ENCODE assay signal across 24 mouse cellular contexts in the genomic region with DNA sequence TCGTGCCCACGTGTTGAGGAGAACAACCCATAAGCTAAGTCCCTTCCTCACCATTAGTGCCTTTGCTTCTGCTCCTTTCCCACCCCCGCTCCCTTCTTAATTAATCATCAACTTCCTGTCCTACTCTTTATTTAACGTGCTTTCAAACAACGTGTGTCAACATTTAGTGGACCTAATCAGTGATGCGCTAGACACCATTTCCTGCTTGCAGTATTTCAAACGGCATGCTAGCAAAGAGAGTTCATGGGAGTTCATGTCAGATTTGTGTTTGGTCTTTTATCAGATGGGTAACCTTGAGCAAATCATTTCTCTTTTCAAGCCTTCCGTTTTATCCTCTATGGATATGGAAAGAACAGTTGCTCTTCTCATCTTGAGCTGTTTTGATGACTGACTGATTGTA.
DNase-seq lines count a peak whose midpoint lies in the region; ATAC-seq and TF ChIP-seq lines count a peak whose summit lies in the region.
"Had no signal": no experiment of that assay in that cellular context is flagged by ENCODE, and none has a peak within 500 bp of the region (broad histone marks: within the 10 kb centered on the region; RNA-seq: fewer than 3 reads in every experiment).

No protein-coding gene starts in this region.

- H3K36me3 ChIP-seq in liver, embryonic 11.5 days (ENCODE audit: control insufficient read depth, insufficient read depth, low read length), result peaks cover 2% of the 10 kb centered on the region; the same call in 1 of the 2 replicates
- H3K36me3 ChIP-seq in embryonic facial prominence, embryonic 10.5 days (replicated peaks), result peaks cover 25% of the 10 kb centered on the region
- H3K36me3 ChIP-seq in liver, embryonic 12.5 days, result 0 out of 2 replicates have a peak, but pooled peaks cover 11% of the 10 kb centered on the region
- H3K36me3 ChIP-seq in stomach, postnatal 0 days (ENCODE audit: control insufficient read depth, insufficient read depth, low read length), result no peaks in the 10 kb centered on the region
- H3K36me3 ChIP-seq in forebrain, embryonic 13.5 days (ENCODE audit: poor library complexity, severe bottlenecking), result peaks cover 27% of the 10 kb centered on the region
- H3K36me3 ChIP-seq: lung, embryonic 15.5 days; midbrain, embryonic 15.5 days had no signal

- no peak overlapping the region for H3K4me3 ChIP-seq in liver, embryonic 11.5 days (ENCODE audit: low read depth, low read length)
- no peak overlapping the region for H3K4me3 ChIP-seq in embryonic facial prominence, embryonic 10.5 days
- H3K4me3 ChIP-seq in liver, embryonic 12.5 days, result no peak overlapping the region
- no peak overlapping the region for H3K4me3 ChIP-seq in stomach, postnatal 0 days (ENCODE audit: low read depth, low read length)
- H3K4me3 ChIP-seq in forebrain, embryonic 13.5 days, result no peak overlapping the region
- H3K4me3 ChIP-seq: hindbrain, embryonic 12.5 days; layer of hippocampus, adult 2 months; lung, embryonic 15.5 days; midbrain, embryonic 15.5 days; myocyte had no signal

- H3K9me3 ChIP-seq in liver, embryonic 11.5 days (ENCODE audit: control insufficient read depth, low read length), result no peaks in the 10 kb centered on the region
- no peaks in the 10 kb centered on the region for H3K9me3 ChIP-seq in embryonic facial prominence, embryonic 10.5 days
- no peaks in the 10 kb centered on the region for H3K9me3 ChIP-seq in liver, embryonic 12.5 days (replicated peaks)
- H3K9me3 ChIP-seq in stomach, postnatal 0 days (ENCODE audit: control insufficient read depth, low read length), result no peaks in the 10 kb centered on the region
- no peaks in the 10 kb centered on the region for H3K9me3 ChIP-seq in forebrain, embryonic 13.5 days (replicated peaks)
- H3K9me3 ChIP-seq: hindbrain, embryonic 12.5 days; lung, embryonic 15.5 days; midbrain, embryonic 15.5 days had no signal

- H3K9ac ChIP-seq in liver, embryonic 11.5 days (ENCODE audit: low read depth, low read length), result no peak overlapping the region
- H3K9ac ChIP-seq in liver, embryonic 12.5 days, result no peak overlapping the region
- no peak overlapping the region for H3K9ac ChIP-seq in stomach, postnatal 0 days (ENCODE audit: low read length)
- no peak overlapping the region for H3K9ac ChIP-seq in forebrain, embryonic 13.5 days
- H3K9ac ChIP-seq: hindbrain, embryonic 12.5 days; lung, embryonic 15.5 days; midbrain, embryonic 15.5 days had no signal

- TF ChIP-seq CTCF in stomach, postnatal 0 days (IDR thresholded peaks at IDR 0.05; ENCODE audit: low read depth), result no peak

- ATAC-seq in liver, embryonic 11.5 days (replicated peaks; ENCODE audit: low FRiP score), result no peak
- ATAC-seq in liver, embryonic 12.5 days, result no peak; the same call in 1 of the 2 replicates
- peak; percentile 27; the same call in 1 of the 2 replicates for ATAC-seq in stomach, postnatal 0 days (ENCODE audit: low FRiP score, low TSS enrichment)
- no peak for ATAC-seq in forebrain, embryonic 13.5 days
- ATAC-seq: activated CD4-positive, CD25-positive, alpha-beta regulatory T cell, adult 4 months; CD4-positive, CD25-positive, alpha-beta regulatory T cell, adult 4 months; forebrain, embryonic 16.5 days; inflammation-experienced regulatory T-cells, adult 6 months; midbrain, embryonic 15.5 days; Patski had no signal

- DNase-seq in liver, embryonic 11.5 days (ENCODE audit: low spot score), result no peak
- DNase-seq in liver, result no peak
- DNase-seq in embryonic facial prominence, embryonic 10.5 days (ENCODE audit: low spot score), result no peak
- peak; percentile 24 for DNase-seq in stomach, postnatal 0 days (ENCODE audit: low spot score)
- no peak for DNase-seq in right cerebral cortex, adult 18-20 months
- DNase-seq: adrenal gland, postnatal 10 days; cerebellum, adult 9-11 months; left cerebral cortex, postnatal 4 days; right cerebral cortex, postnatal 14 days; spleen, adult 18-20 months; thymus, adult 18-20 months had no signal

- H3K4me1 ChIP-seq in liver, embryonic 11.5 days (replicated peaks; ENCODE audit: control insufficient read depth, insufficient read depth, low read length), result peaks cover 12% of the 10 kb centered on the region; the same call in 1 of the 2 replicates
- peaks cover 43% of the 10 kb centered on the region for H3K4me1 ChIP-seq in embryonic facial prominence, embryonic 10.5 days
- H3K4me1 ChIP-seq in liver, embryonic 12.5 days, result peaks cover 32% of the 10 kb centered on the region
- H3K4me1 ChIP-seq in stomach, postnatal 0 days (replicated peaks; ENCODE audit: control insufficient read depth, insufficient read depth), result no peaks in the 10 kb centered on the region
- peaks cover 24% of the 10 kb centered on the region; the same call in 1 of the 2 replicates for H3K4me1 ChIP-seq in forebrain, embryonic 13.5 days

- 33% methylated on average over 8 of the region's 8 CpGs for WGBS in liver, embryonic 11.5 days
- 52% methylated on average over 8 of the region's 8 CpGs for WGBS in embryonic facial prominence, embryonic 10.5 days
- WGBS in liver, embryonic 12.5 days (ENCODE audit: insufficient replicate concordance), result 29% methylated on average over 8 of the region's 8 CpGs
- 21% methylated on average over 8 of the region's 8 CpGs for WGBS in stomach, postnatal 0 days
- 63% methylated on average over 8 of the region's 8 CpGs for WGBS in forebrain, embryonic 13.5 days

- peak overlapping the region; percentile 3; the same call in 1 of the 2 replicates for H3K4me2 ChIP-seq in liver, embryonic 11.5 days
- no peak overlapping the region for H3K4me2 ChIP-seq in liver, embryonic 12.5 days
- no peak overlapping the region for H3K4me2 ChIP-seq in stomach, postnatal 0 days (replicated peaks; ENCODE audit: low read depth)
- no peak overlapping the region for H3K4me2 ChIP-seq in forebrain, embryonic 13.5 days
- H3K4me2 ChIP-seq: heart, embryonic 11.5 days; hindbrain, embryonic 12.5 days; lung, embryonic 15.5 days; midbrain, embryonic 15.5 days had no signal

- H3K27me3 ChIP-seq in liver, embryonic 11.5 days (replicated peaks; ENCODE audit: control insufficient read depth, insufficient read depth, low read length), result no peaks in the 10 kb centered on the region
- no peaks in the 10 kb centered on the region for H3K27me3 ChIP-seq in embryonic facial prominence, embryonic 10.5 days (replicated peaks; ENCODE audit: low read depth, poor library complexity, severe bottlenecking)
- no peaks in the 10 kb centered on the region for H3K27me3 ChIP-seq in liver, embryonic 12.5 days (replicated peaks)
- no peaks in the 10 kb centered on the region for H3K27me3 ChIP-seq in stomach, postnatal 0 days (ENCODE audit: control insufficient read depth, insufficient read depth, low read length)
- no peaks in the 10 kb centered on the region for H3K27me3 ChIP-seq in forebrain, embryonic 13.5 days
- H3K27me3 ChIP-seq: hindbrain, embryonic 12.5 days; lung, embryonic 15.5 days; midbrain, embryonic 15.5 days; Patski had no signal

- no peak for TF ChIP-seq EP300 in stomach, postnatal 0 days (optimal IDR thresholded peaks at IDR 0.05)

- peak overlapping the region; percentile 43; the same call in 1 of the 2 replicates for H3K27ac ChIP-seq in liver, embryonic 11.5 days (ENCODE audit: low read depth, low read length)
- 0 out of 2 replicates have a peak overlapping the region, but pooled peaks have one; percentile 44 for H3K27ac ChIP-seq in embryonic facial prominence, embryonic 10.5 days (replicated peaks)
- H3K27ac ChIP-seq in liver, embryonic 12.5 days, result 0 out of 2 replicates have a peak overlapping the region, but pooled peaks have one; percentile 45
- H3K27ac ChIP-seq in stomach, postnatal 0 days (replicated peaks), result no peak overlapping the region
- no peak overlapping the region for H3K27ac ChIP-seq in forebrain, embryonic 13.5 days
- H3K27ac ChIP-seq: hindbrain, embryonic 12.5 days; layer of hippocampus, adult 2 months; midbrain, embryonic 15.5 days had no signal

Comparison
In these comparisons a context has a peak if more than half of its experiments do, and no peak if none do; other contexts are left out.
1. H3K27ac ChIP-seq: peak in liver, embryonic 11.5 days (single experiment), embryonic facial prominence, embryonic 10.5 days (single experiment) and liver, embryonic 12.5 days (single experiment); none in stomach, postnatal 0 days (single experiment) and forebrain, embryonic 13.5 days (single experiment).